Mouse (Mus musculus) ES-Bruce4 (cell line): ENCODE measurements around the gene Lyst. TPM values are rescaled to one million over a fixed set of nuclear protein-coding genes. Genes with fewer than 3 reads are reported as not detected.
A peak's percentile ranks its signal among the peaks of the same experiment; 100 is the strongest.

Experiments
- H3K27ac ChIP-seq: 2 replicates; pipeline ENCODE4 v1.5.1; 2012; ENCODE audit warnings: low read length, inconsistent platforms; ENCODE audit not compliant: insufficient read depth
- H3K27me3 ChIP-seq: 2 replicates; pipeline ENCODE4 v1.6.1; 2012; ENCODE audit warnings: mild to moderate bottlenecking, low read length, inconsistent platforms; ENCODE audit not compliant: control insufficient read depth, poor library complexity, insufficient read depth, severe bottlenecking
- H3K36me3 ChIP-seq: 2 replicates; pipeline ENCODE4 v1.6.1; 2012; ENCODE audit warnings: inconsistent platforms, mild to moderate bottlenecking, low read length, moderate library complexity; ENCODE audit not compliant: control insufficient read depth, poor library complexity, insufficient read depth, severe bottlenecking
- H3K4me1 ChIP-seq: one replicate; pipeline ENCODE4 v1.8.1; 2011; ENCODE audit warnings: low read length; ENCODE audit not compliant: control insufficient read depth, insufficient read depth
- H3K4me3 ChIP-seq: 2 replicates; pipeline ENCODE4 v1.5.1; 2011; ENCODE audit warnings: low read depth, mild to moderate bottlenecking, low read length
- H3K9ac ChIP-seq: 2 replicates; pipeline ENCODE4 v1.6.1; 2012; ENCODE audit warnings: low read depth, mild to moderate bottlenecking, inconsistent platforms; ENCODE audit not compliant: poor library complexity, severe bottlenecking
- H3K9me3 ChIP-seq: replicated peaks from 2 replicates; pipeline ENCODE4 v1.6.1; 2012; ENCODE audit warnings: mild to moderate bottlenecking, low read length, inconsistent platforms; ENCODE audit not compliant: control insufficient read depth, poor library complexity, insufficient read depth, severe bottlenecking
- CTCF ChIP-seq: IDR thresholded peaks from one replicate; pipeline ENCODE4 v1.8.1; 2011; ENCODE audit warnings: low read depth, low read length
- EP300 ChIP-seq: IDR thresholded peaks from 2 replicates; pipeline ENCODE4 v1.6.1; 2011; ENCODE audit warnings: low read depth, low read length; ENCODE audit not compliant: insufficient read depth
- POLR2A ChIP-seq: IDR thresholded peaks from one replicate; pipeline ENCODE4 v1.8.1; 2011; ENCODE audit warnings: low read length; ENCODE audit not compliant: insufficient read depth
- polyA plus RNA-seq: library from polyadenylated mRNA; stranded (reverse); fragments of >200 nt; gene quantifications from 2 replicates; pipeline ENCODE4 v1.2.4, GENCODE M21; 2011; ENCODE audit warnings: low read depth; ENCODE audit not compliant: missing spikeins, insufficient read depth, insufficient read length

Lyst gene
- polyA plus RNA-seq, 1 experiment = 9.8 TPM

GRCm38 (mm10) chr13:13634706-13635105 is 44.5 kb downstream of the Lyst start:
- Histone ChIP-seq H3K27me3 (no peaks in the 10 kb centered on the region), H3K27ac (no peak overlapping the region), H3K4me1 (no peaks in the 10 kb centered on the region), H3K36me3 (no peaks in the 10 kb centered on the region), H3K4me3 (no peak overlapping the region), H3K9me3 (no peaks in the 10 kb centered on the region), H3K9ac (no peak overlapping the region)
- TF ChIP-seq EP300 = no peak

GRCm38 (mm10) chr13:13635224-13635623 is 45.0 kb downstream of the Lyst start:
- Histone ChIP-seq H3K9ac (0 out of 2 replicates have a peak overlapping the region, but pooled peaks have one; percentile 13), H3K4me3 (no peak overlapping the region), H3K4me1 (no peaks in the 10 kb centered on the region), H3K36me3 (no peaks in the 10 kb centered on the region), H3K27ac (no peak overlapping the region), H3K27me3 (no peaks in the 10 kb centered on the region), H3K9me3 (no peaks in the 10 kb centered on the region)
- TF ChIP-seq CTCF (no peak), POLR2A (no peak), EP300 (no peak)

- H3K9ac ChIP-seq = no peak overlapping the region
- no peaks in the 10 kb centered on the region for H3K27me3 ChIP-seq
- H3K9me3 ChIP-seq = no peaks in the 10 kb centered on the region
- no peaks in the 10 kb centered on the region for H3K36me3 ChIP-seq
- no peaks in the 10 kb centered on the region for H3K4me1 ChIP-seq
- no peak overlapping the region for H3K27ac ChIP-seq
- TF ChIP-seq CTCF = no peak
- TF ChIP-seq EP300 = no peak
- TF ChIP-seq POLR2A = no peak
- no peak overlapping the region for H3K4me3 ChIP-seq
These were observed 47.4 kb downstream of the Lyst start for GRCm38 (mm10) chr13:13637577-13637976.

GRCm38 (mm10) chr13:13637981-13638380 is 47.8 kb downstream of the Lyst start:
- no peaks in the 10 kb centered on the region for H3K36me3 ChIP-seq
- no peak overlapping the region for H3K27ac ChIP-seq
- H3K27me3 ChIP-seq = no peaks in the 10 kb centered on the region
- TF ChIP-seq EP300 (no peak), POLR2A (no peak), CTCF (no peak)
- H3K4me3 ChIP-seq = no peak overlapping the region
- no peak overlapping the region for H3K9ac ChIP-seq
- no peaks in the 10 kb centered on the region for H3K9me3 ChIP-seq
- H3K4me1 ChIP-seq = no peaks in the 10 kb centered on the region

- Histone ChIP-seq H3K9me3 (no peaks in the 10 kb centered on the region), H3K27ac (peak overlapping the region; percentile 19; the same call in 1 of the 2 replicates)
- peak; percentile 83 for TF ChIP-seq EP300
- no peak for TF ChIP-seq POLR2A
These were observed 48.5 kb downstream of the Lyst start for GRCm38 (mm10) chr13:13638725-13639124.

GRCm38 (mm10) chr13:13647296-13647695 is 57.1 kb downstream of the Lyst start:
- H3K4me1 ChIP-seq = no peaks in the 10 kb centered on the region
- no peaks in the 10 kb centered on the region; the same call in 1 of the 2 replicates for H3K36me3 ChIP-seq
- H3K9ac ChIP-seq = no peak overlapping the region
- TF ChIP-seq POLR2A (no peak), EP300 (0 out of 2 replicates have a peak, but pooled peaks have one; percentile 45)
- no peak overlapping the region for H3K4me3 ChIP-seq
- no peak overlapping the region for H3K27ac ChIP-seq
- H3K9me3 ChIP-seq = peaks cover 4% of the 10 kb centered on the region; the same call in 1 of the 2 replicates
- H3K27me3 ChIP-seq = no peaks in the 10 kb centered on the region

More at GRCm38 (mm10) chr13:13638725-13639124, 48.5 kb downstream of the Lyst start:
- Histone ChIP-seq H3K36me3 (no peaks in the 10 kb centered on the region), H3K4me3 (no peak overlapping the region), H3K4me1 (no peaks in the 10 kb centered on the region), H3K9ac (no peak overlapping the region), H3K27me3 (no peaks in the 10 kb centered on the region)
